Mouse (Mus musculus) olfactory bulb, adult 2 months (tissue): ENCODE results near the gene Adam19.

Experiments
- CTCF ChIP-seq: fragments of 200-500 bp; IDR thresholded peaks from 2 replicates; pipeline ENCODE4 v1.5.1; 2012; ENCODE audit warnings: low read depth, mild to moderate bottlenecking, low read length, moderate library complexity; ENCODE audit not compliant: insufficient read depth
- POLR2A ChIP-seq: fragments of 200-500 bp; IDR thresholded peaks from 2 replicates; pipeline ENCODE4 v1.6.1; 2012; ENCODE audit warnings: mild to moderate bottlenecking, low read depth, low read length, moderate library complexity; ENCODE audit not compliant: insufficient read depth

- TF ChIP-seq CTCF (no peak), POLR2A (no peak)
Observed at GRCm38 (mm10) chr11:46070789-46071188, 15.0 kb downstream of the Adam19 start.
